Mouse (Mus musculus) myocyte (in vitro differentiated cells): ENCODE results near the gene Lyrm4.

Experiments
- CEBPB ChIP-seq: IDR thresholded peaks from 2 replicates; pipeline ENCODE4 v1.6.1; 2011; ENCODE audit warnings: mild to moderate bottlenecking, moderate library complexity; ENCODE audit not compliant: poor library complexity, insufficient read depth, severe bottlenecking
- E2F4 ChIP-seq: IDR thresholded peaks from one replicate; pipeline ENCODE4 v1.6.1; 2011; ENCODE audit warnings: mild to moderate bottlenecking, control low read depth, moderate library complexity; ENCODE audit not compliant: insufficient read depth
- MAX ChIP-seq: IDR thresholded peaks from one replicate; pipeline ENCODE4 v1.6.1; 2011; ENCODE audit warnings: low read depth, mild to moderate bottlenecking, control low read depth
- MYOD1 ChIP-seq, 3 experiments: IDR thresholded peaks; one replicate each; pipeline ENCODE4 v1.6.1; 2011; ENCODE audit warnings: control low read depth in 2 of 3, low read depth in 2 of 3, mild to moderate bottlenecking in 2 of 3, moderate library complexity in 1 of 3; ENCODE audit not compliant: insufficient read length in 2 of 3, control insufficient read depth in 1 of 3
- MYOG ChIP-seq, 3 experiments: IDR thresholded peaks; one replicate each; pipeline ENCODE4 v1.6.1; 2011; ENCODE audit warnings: control low read depth in 2 of 3, low read depth in 2 of 3, mild to moderate bottlenecking in 2 of 3; ENCODE audit not compliant: insufficient read length in 2 of 3, control insufficient read depth in 1 of 3, insufficient read depth in 1 of 3
- POLR2A ChIP-seq: IDR thresholded peaks from one replicate; pipeline ENCODE4 v1.6.1; 2011; ENCODE audit warnings: low read depth, mild to moderate bottlenecking, control low read depth, moderate library complexity; ENCODE audit not compliant: insufficient read length
- POLR2AphosphoS2 ChIP-seq: IDR thresholded peaks from one replicate; pipeline ENCODE4 v1.6.1; 2011; ENCODE audit warnings: low read depth, control low read depth; ENCODE audit not compliant: insufficient read length
- REST ChIP-seq: IDR thresholded peaks from one replicate; pipeline ENCODE4 v1.6.1; 2011; ENCODE audit warnings: mild to moderate bottlenecking, control low read depth, moderate library complexity; ENCODE audit not compliant: insufficient read depth, insufficient read length
- SRF ChIP-seq: IDR thresholded peaks from one replicate; pipeline ENCODE4 v1.6.1; 2011; ENCODE audit warnings: low read depth; ENCODE audit not compliant: control insufficient read depth, insufficient read length
- TCF12 ChIP-seq: IDR thresholded peaks from one replicate; pipeline ENCODE4 v1.6.1; 2011; ENCODE audit warnings: mild to moderate bottlenecking, control low read depth; ENCODE audit not compliant: poor library complexity, insufficient read depth, severe bottlenecking
- TCF3 ChIP-seq: IDR thresholded peaks from one replicate; pipeline ENCODE4 v1.6.1; 2011; ENCODE audit warnings: low read depth, control low read depth; ENCODE audit not compliant: insufficient read length
- USF1 ChIP-seq: IDR thresholded peaks from one replicate; pipeline ENCODE4 v1.6.1; 2011; ENCODE audit warnings: low read depth, mild to moderate bottlenecking, control low read depth, moderate library complexity

GRCm38 (mm10) chr13:35937991-35938390, 179.3 kb downstream of the Lyrm4 start:
- TF ChIP-seq E2F4 (no peak), POLR2A (no peak), CEBPB (no peak), MAX (no peak), POLR2AphosphoS2 (no peak), SRF (no peak), MYOG (IDR thresholded peaks at IDR 0.05; ENCODE audit: control insufficient read depth in 1 of 3, insufficient read depth in 1 of 3, insufficient read length in 2 of 3, low read depth in 2 of 3) (no peak), USF1 (no peak), TCF12 (no peak), TCF3 (no peak), MYOD1 (IDR thresholded peaks at IDR 0.05; ENCODE audit: control insufficient read depth in 1 of 3, insufficient read length in 2 of 3, low read depth in 2 of 3) (no peak), REST (no peak)
